Mouse (Mus musculus): ENCODE data around the gene Tigd3. TPM values are rescaled to one million over a fixed set of nuclear protein-coding genes. Genes with fewer than 3 reads are reported as not detected.

Gene Tigd3
- polyA plus RNA-seq, 1 experiment = 0.31 TPM

GRCm38 (mm10) chr19:5927532-5927931 is 33.6 kb upstream of the Tigd3 start:
- no peaks in the 10 kb centered on the region for H3K79me2 ChIP-seq (ENCODE audit: control insufficient read depth, insufficient read depth)

GRCm38 (mm10) chr19:5927026-5927425 is 33.1 kb upstream of the Tigd3 start:
- no peaks in the 10 kb centered on the region for H3K36me3 ChIP-seq (ENCODE audit: control insufficient read depth, insufficient read depth)
- H3K27me3 ChIP-seq (ENCODE audit: control insufficient read depth, insufficient read depth, insufficient read length) = no peaks in the 10 kb centered on the region
- no peak overlapping the region for H3K4me3 ChIP-seq
- H3ac ChIP-seq (ENCODE audit: control insufficient read depth, insufficient read length) = no peak overlapping the region
- TF ChIP-seq MAX (IDR thresholded peaks at IDR 0.05; ENCODE audit: low read depth) = no peak
- TF ChIP-seq CEBPB (IDR thresholded peaks at IDR 0.05; ENCODE audit: insufficient read depth, poor library complexity, severe bottlenecking) = no peak
- TF ChIP-seq REST (IDR thresholded peaks at IDR 0.05; ENCODE audit: insufficient read depth, insufficient read length) = no peak
- TF ChIP-seq POLR2AphosphoS2 (IDR thresholded peaks at IDR 0.05; ENCODE audit: insufficient read length, low read depth) = no peak
- TF ChIP-seq MYOD1 (IDR thresholded peaks at IDR 0.05; ENCODE audit: control insufficient read depth in 1 of 3, insufficient read length in 2 of 3, low read depth in 2 of 3) = no peak
- TF ChIP-seq USF1 (IDR thresholded peaks at IDR 0.05; ENCODE audit: low read depth) = no peak
- TF ChIP-seq POLR2A (IDR thresholded peaks at IDR 0.05; ENCODE audit: insufficient read length, low read depth) = no peak
- no peak for TF ChIP-seq TCF12 (IDR thresholded peaks at IDR 0.05; ENCODE audit: insufficient read depth, poor library complexity, severe bottlenecking)
- TF ChIP-seq E2F4 (IDR thresholded peaks at IDR 0.05; ENCODE audit: insufficient read depth) = no peak
- no peak for TF ChIP-seq MYOG (IDR thresholded peaks at IDR 0.05; ENCODE audit: control insufficient read depth in 1 of 3, insufficient read depth in 1 of 3, insufficient read length in 2 of 3, low read depth in 2 of 3)
- TF ChIP-seq TCF3 (IDR thresholded peaks at IDR 0.05; ENCODE audit: insufficient read length, low read depth) = no peak
- TF ChIP-seq SRF (IDR thresholded peaks at IDR 0.05; ENCODE audit: control insufficient read depth, insufficient read length, low read depth) = no peak
- peaks cover 4% of the 10 kb centered on the region for H3K79me2 ChIP-seq (ENCODE audit: control insufficient read depth, insufficient read depth)
- H3K4me2 ChIP-seq (ENCODE audit: low read depth) = no peak overlapping the region

More at GRCm38 (mm10) chr19:5927532-5927931, 33.6 kb upstream of the Tigd3 start:
- no peaks in the 10 kb centered on the region for H3K27me3 ChIP-seq (ENCODE audit: control insufficient read depth, insufficient read depth, insufficient read length)
- no peak for TF ChIP-seq USF1 (IDR thresholded peaks at IDR 0.05; ENCODE audit: low read depth)
- no peak for TF ChIP-seq POLR2A (IDR thresholded peaks at IDR 0.05; ENCODE audit: insufficient read length, low read depth)
- TF ChIP-seq CEBPB (IDR thresholded peaks at IDR 0.05; ENCODE audit: insufficient read depth, poor library complexity, severe bottlenecking) = no peak
- no peak for TF ChIP-seq POLR2AphosphoS2 (IDR thresholded peaks at IDR 0.05; ENCODE audit: insufficient read length, low read depth)
- TF ChIP-seq E2F4 (IDR thresholded peaks at IDR 0.05; ENCODE audit: insufficient read depth) = no peak
- no peak for TF ChIP-seq SRF (IDR thresholded peaks at IDR 0.05; ENCODE audit: control insufficient read depth, insufficient read length, low read depth)
- TF ChIP-seq MYOG (IDR thresholded peaks at IDR 0.05; ENCODE audit: control insufficient read depth in 1 of 3, insufficient read depth in 1 of 3, insufficient read length in 2 of 3, low read depth in 2 of 3) = no peak
- TF ChIP-seq MAX (IDR thresholded peaks at IDR 0.05; ENCODE audit: low read depth) = no peak
- no peak for TF ChIP-seq TCF12 (IDR thresholded peaks at IDR 0.05; ENCODE audit: insufficient read depth, poor library complexity, severe bottlenecking)
- no peak for TF ChIP-seq TCF3 (IDR thresholded peaks at IDR 0.05; ENCODE audit: insufficient read length, low read depth)
- no peak for TF ChIP-seq REST (IDR thresholded peaks at IDR 0.05; ENCODE audit: insufficient read depth, insufficient read length)
- no peak for TF ChIP-seq MYOD1 (IDR thresholded peaks at IDR 0.05; ENCODE audit: control insufficient read depth in 1 of 3, insufficient read length in 2 of 3, low read depth in 2 of 3)
- no peak overlapping the region for H3K4me2 ChIP-seq (ENCODE audit: low read depth)
- no peak overlapping the region for H3K4me3 ChIP-seq
- H3ac ChIP-seq (ENCODE audit: control insufficient read depth, insufficient read length) = no peak overlapping the region
- no peaks in the 10 kb centered on the region for H3K36me3 ChIP-seq (ENCODE audit: control insufficient read depth, insufficient read depth)

- peak overlapping the region; percentile 77 for H3K4me3 ChIP-seq
- H3K36me3 ChIP-seq (ENCODE audit: control insufficient read depth, insufficient read depth) = no peaks in the 10 kb centered on the region
- peak overlapping the region; percentile 98 for H3K4me2 ChIP-seq (ENCODE audit: low read depth)
- peak overlapping the region; percentile 32 for H3ac ChIP-seq (ENCODE audit: control insufficient read depth, insufficient read length)
- H3K27me3 ChIP-seq (ENCODE audit: control insufficient read depth, insufficient read depth, insufficient read length) = no peaks in the 10 kb centered on the region
- TF ChIP-seq E2F4 (IDR thresholded peaks at IDR 0.05; ENCODE audit: insufficient read depth) (no peak), MYOG (IDR thresholded peaks at IDR 0.05; ENCODE audit: control insufficient read depth in 1 of 3, insufficient read depth in 1 of 3, insufficient read length in 2 of 3, low read depth in 2 of 3) (no peak), POLR2A (IDR thresholded peaks at IDR 0.05; ENCODE audit: insufficient read length, low read depth) (no peak), MAX (IDR thresholded peaks at IDR 0.05; ENCODE audit: low read depth) (no peak), REST (IDR thresholded peaks at IDR 0.05; ENCODE audit: insufficient read depth, insufficient read length) (no peak), MYOD1 (IDR thresholded peaks at IDR 0.05; ENCODE audit: control insufficient read depth in 1 of 3, insufficient read length in 2 of 3, low read depth in 2 of 3) (no peak), USF1 (IDR thresholded peaks at IDR 0.05; ENCODE audit: low read depth) (no peak), TCF3 (IDR thresholded peaks at IDR 0.05; ENCODE audit: insufficient read length, low read depth) (no peak), TCF12 (IDR thresholded peaks at IDR 0.05; ENCODE audit: insufficient read depth, poor library complexity, severe bottlenecking) (no peak), CEBPB (IDR thresholded peaks at IDR 0.05; ENCODE audit: insufficient read depth, poor library complexity, severe bottlenecking) (no peak)
- peaks cover 19% of the 10 kb centered on the region for H3K79me2 ChIP-seq (ENCODE audit: control insufficient read depth, insufficient read depth)
Observed at GRCm38 (mm10) chr19:5925311-5925855, 31.4 kb upstream of the Tigd3 start.

GRCm38 (mm10) chr19:5924713-5925093 is 30.8 kb upstream of the Tigd3 start, which contains the start of gene Cdc42ep2:
Gene Cdc42ep2, minus strand, starts transcription at chr19:5924816.
- Histone ChIP-seq H3K79me2 (ENCODE audit: control insufficient read depth, insufficient read depth) (peaks cover 25% of the 10 kb centered on the region), H3K4me2 (ENCODE audit: low read depth) (peak within 1 kb of the TSS; percentile 98), H3K27me3 (ENCODE audit: control insufficient read depth, insufficient read depth, insufficient read length) (no peaks in the 10 kb centered on the region), H3K36me3 (ENCODE audit: control insufficient read depth, insufficient read depth) (no peaks in the 10 kb centered on the region), H3ac (ENCODE audit: control insufficient read depth, insufficient read length) (peak within 1 kb of the TSS; percentile 32), H3K4me3 (peak within 1 kb of the TSS; percentile 77)
- TF ChIP-seq CEBPB (IDR thresholded peaks at IDR 0.05; ENCODE audit: insufficient read depth, poor library complexity, severe bottlenecking) = no peak
- no peak for TF ChIP-seq E2F4 (IDR thresholded peaks at IDR 0.05; ENCODE audit: insufficient read depth)
- no peak for TF ChIP-seq MYOD1 (IDR thresholded peaks at IDR 0.05; ENCODE audit: control insufficient read depth in 1 of 3, insufficient read length in 2 of 3, low read depth in 2 of 3)
- no peak for TF ChIP-seq TCF12 (IDR thresholded peaks at IDR 0.05; ENCODE audit: insufficient read depth, poor library complexity, severe bottlenecking)
- TF ChIP-seq SRF (IDR thresholded peaks at IDR 0.05; ENCODE audit: control insufficient read depth, insufficient read length, low read depth) = no peak
- TF ChIP-seq POLR2AphosphoS2 (IDR thresholded peaks at IDR 0.05; ENCODE audit: insufficient read length, low read depth) = peak; percentile 80
- TF ChIP-seq TCF3 (IDR thresholded peaks at IDR 0.05; ENCODE audit: insufficient read length, low read depth) = no peak
- TF ChIP-seq POLR2A (IDR thresholded peaks at IDR 0.05; ENCODE audit: insufficient read length, low read depth) = peak; percentile 82
